ENCODE assay signal across 16 mouse cellular contexts in the genomic region with DNA sequence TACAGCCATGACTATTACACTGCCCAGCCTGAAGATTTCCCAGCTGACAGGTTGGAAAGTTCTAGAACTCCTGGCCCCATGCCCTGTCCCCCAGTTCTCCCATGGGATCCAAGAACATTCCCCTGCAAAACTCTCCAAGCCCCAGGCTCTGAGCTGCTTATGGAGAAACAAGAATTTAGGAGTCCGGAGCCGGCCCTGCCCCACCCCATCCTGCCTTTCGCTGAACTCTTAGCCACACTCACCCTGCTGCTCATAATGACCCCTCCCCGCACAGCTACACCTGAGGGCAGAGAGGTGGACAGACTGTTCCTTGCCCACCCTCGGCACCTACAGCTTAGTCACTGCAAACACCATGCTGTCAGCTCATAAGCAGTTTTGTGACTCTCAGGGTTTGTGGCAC. TPM values are rescaled to one million over a fixed set of nuclear protein-coding genes. Genes with fewer than 3 reads are reported as not detected.
"Had no signal": no experiment of that assay in that cellular context is flagged by ENCODE, and none has a peak within 500 bp of the region (broad histone marks: within the 10 kb centered on the region; RNA-seq: fewer than 3 reads in every experiment).

No protein-coding gene starts in this region.

- ATAC-seq: midbrain, embryonic 13.5 days; midbrain, embryonic 15.5 days had no signal

- H3K36me3 ChIP-seq: midbrain, embryonic 13.5 days; midbrain, embryonic 15.5 days; neural tube, embryonic 12.5 days; stomach, embryonic 15.5 days had no signal

- H3K9me3 ChIP-seq: midbrain, embryonic 13.5 days; midbrain, embryonic 15.5 days; neural tube, embryonic 12.5 days; stomach, embryonic 15.5 days had no signal

- H3K27me3 ChIP-seq: midbrain, embryonic 13.5 days; midbrain, embryonic 15.5 days; neural tube, embryonic 12.5 days; stomach, embryonic 15.5 days had no signal

- H3K4me2 ChIP-seq: lung, embryonic 14.5 days; midbrain, embryonic 11.5 days; midbrain, embryonic 13.5 days; midbrain, embryonic 15.5 days; neural tube, embryonic 12.5 days; stomach, embryonic 15.5 days had no signal

- H3K27ac ChIP-seq: midbrain, embryonic 13.5 days; midbrain, embryonic 15.5 days; neural tube, embryonic 12.5 days; stomach, embryonic 15.5 days; stomach, postnatal 0 days had no signal

- H3K4me1 ChIP-seq: midbrain, embryonic 13.5 days; midbrain, embryonic 15.5 days; neural tube, embryonic 12.5 days had no signal

- DNase-seq: lung, adult 18-20 months; lung, embryonic 14.5 days; lung, postnatal 10 days; lung, postnatal 4 days; right cerebral cortex, postnatal 14 days; thymus, adult 2 months; thymus, postnatal 25 days; thymus, postnatal 4 days had no signal

- H3K9ac ChIP-seq: lung, embryonic 14.5 days; midbrain, embryonic 13.5 days; midbrain, embryonic 15.5 days; neural tube, embryonic 12.5 days; stomach, embryonic 15.5 days had no signal

- H3K4me3 ChIP-seq: midbrain, embryonic 13.5 days; midbrain, embryonic 15.5 days; neural tube, embryonic 12.5 days; stomach, embryonic 15.5 days had no signal

RNA-seq across cellular contexts. Expression of a gene that starts 52.8 kb away (rescaled TPM):
- polyA plus RNA-seq: liver, embryonic 16.5 days; lung, embryonic 14.5 days; midbrain, embryonic 11.5 days; midbrain, embryonic 15.5 days; neural tube, embryonic 12.5 days; neural tube, embryonic 14.5 days; stomach, embryonic 15.5 days; stomach, postnatal 0 days had no signal
